Mouse (Mus musculus) neural tube, embryonic 12.5 days (tissue): ENCODE measurements at regions not wholly inside any gene's neighbourhood (a gene's known extent, or its start where the extent isn't known, plus 50 kb on each side); places are given as distances from the start of the nearest gene placed in this dataset.
A peak's percentile ranks its signal among the peaks of the same experiment; 100 is the strongest.

Experiments used
- ATAC-seq: fragments of 200-750 bp; cut with Nextera tagmentation; 2 replicates; pipeline ENCODE4 v1.8.0; 2017; ENCODE audit warnings: low read depth, mild to moderate bottlenecking, moderate TSS enrichment, moderate library complexity; ENCODE audit not compliant: low FRiP score
- H3K27ac ChIP-seq: fragments of 300-500 bp; sonication (generic); 2 replicates; pipeline ENCODE4 v1.5.1; 2016
- H3K27me3 ChIP-seq: fragments of 300-500 bp; sonication (generic); replicated peaks from 2 replicates; pipeline ENCODE4 v1.6.1; 2016; ENCODE audit warnings: mild to moderate bottlenecking
- H3K36me3 ChIP-seq: fragments of 300-500 bp; sonication (generic); 2 replicates; pipeline ENCODE4 v1.6.1; 2016; ENCODE audit warnings: mild to moderate bottlenecking
- H3K4me1 ChIP-seq: fragments of 300-500 bp; sonication (generic); 2 replicates; pipeline ENCODE4 v1.6.1; 2016
- H3K4me2 ChIP-seq: fragments of 300-500 bp; sonication (generic); replicated peaks from 2 replicates; pipeline ENCODE4 v1.6.1; 2016; ENCODE audit warnings: mild to moderate bottlenecking
- H3K4me3 ChIP-seq: fragments of 300-500 bp; sonication (generic); 2 replicates; pipeline ENCODE4 v1.5.1; 2016
- H3K9ac ChIP-seq: fragments of 300-500 bp; sonication (generic); 2 replicates; pipeline ENCODE4 v1.6.1; 2016; ENCODE audit warnings: mild to moderate bottlenecking
- H3K9me3 ChIP-seq: fragments of 300-500 bp; sonication (generic); 2 replicates; pipeline ENCODE4 v1.6.1; 2016; ENCODE audit warnings: mild to moderate bottlenecking
- WGBS: fragments of 180-500 bp; shearing (Covaris S2); methylation state at CpG from one replicate; pipeline ENCODE4 v1.1.7; 2016; 5-methylcytosine and 5-hydroxymethylcytosine counted together

GRCm38 (mm10) chr8:127982165-127982564, 376.2 kb upstream of the Nrp1 start:
- no peak overlapping the region for H3K27ac ChIP-seq
- ATAC-seq, result no peak
- H3K36me3 ChIP-seq, result no peaks in the 10 kb centered on the region
- WGBS, result 83% methylated on average over 5 of the region's 5 CpGs
- no peak overlapping the region for H3K9ac ChIP-seq
- no peak overlapping the region for H3K4me3 ChIP-seq
- no peaks in the 10 kb centered on the region for H3K4me1 ChIP-seq
- H3K9me3 ChIP-seq, result no peaks in the 10 kb centered on the region
- H3K27me3 ChIP-seq, result no peaks in the 10 kb centered on the region
- no peak overlapping the region for H3K4me2 ChIP-seq

DNA sequence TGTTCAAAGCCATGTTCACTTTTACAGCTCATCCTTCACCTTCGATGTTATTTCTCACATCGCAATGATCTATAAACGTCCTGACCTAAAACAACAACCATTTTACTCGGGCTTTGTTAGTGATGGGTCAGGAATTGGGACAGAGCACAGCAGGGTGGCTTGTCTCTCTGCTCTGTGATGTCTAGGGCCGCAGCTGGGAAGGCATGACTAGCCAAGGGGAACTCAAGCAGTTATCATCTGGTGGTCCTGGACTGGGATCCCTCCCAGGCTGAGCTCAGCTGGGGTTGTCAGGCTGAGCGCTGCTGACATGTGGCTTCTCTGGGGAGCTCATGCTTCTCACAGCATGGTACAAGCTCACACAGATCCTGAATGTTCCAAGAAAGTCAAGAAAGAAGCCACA, 372.8 kb upstream of the Nrp1 start:
- H3K27me3 ChIP-seq, result no peaks in the 10 kb centered on the region
- no peak for ATAC-seq
- no peak overlapping the region for H3K9ac ChIP-seq
- H3K9me3 ChIP-seq, result no peaks in the 10 kb centered on the region
- no peak overlapping the region for H3K4me2 ChIP-seq
- H3K27ac ChIP-seq, result no peak overlapping the region
- no peaks in the 10 kb centered on the region for H3K36me3 ChIP-seq
- WGBS, result 53% methylated on average over 6 of the region's 6 CpGs
- H3K4me3 ChIP-seq, result no peak overlapping the region
- H3K4me1 ChIP-seq, result no peaks in the 10 kb centered on the region

DNA sequence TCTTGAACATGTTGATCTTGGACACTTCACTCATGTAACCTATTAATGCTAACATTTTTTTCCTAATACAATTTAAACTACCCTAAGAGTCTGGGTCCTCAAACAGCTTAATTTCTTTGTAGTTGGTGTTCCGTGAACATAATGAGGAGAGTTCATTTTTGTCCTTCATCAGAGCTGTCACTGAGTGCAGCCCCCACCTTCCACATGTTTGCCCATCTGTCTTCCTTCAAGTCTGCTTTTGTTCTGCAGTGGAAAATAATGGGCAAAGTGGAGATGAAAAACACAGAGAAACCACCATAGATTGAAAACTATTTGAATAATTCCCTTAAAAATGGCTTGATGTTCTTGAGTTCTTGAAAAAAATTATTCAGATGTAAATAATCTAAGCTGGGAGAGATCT, 369.5 kb upstream of the Nrp1 start:
- Histone ChIP-seq H3K27ac (no peak overlapping the region), H3K9ac (no peak overlapping the region), H3K27me3 (no peaks in the 10 kb centered on the region), H3K4me2 (no peak overlapping the region), H3K4me1 (no peaks in the 10 kb centered on the region), H3K4me3 (no peak overlapping the region), H3K36me3 (no peaks in the 10 kb centered on the region), H3K9me3 (no peaks in the 10 kb centered on the region)
- ATAC-seq, result no peak
- WGBS, result 80% methylated on average over 1 of the region's 1 CpGs

- WGBS, result 53% methylated on average over 1 of the region's 1 CpGs
- H3K36me3 ChIP-seq, result no peaks in the 10 kb centered on the region
- no peak overlapping the region for H3K4me3 ChIP-seq
- H3K4me2 ChIP-seq, result no peak overlapping the region
- no peak for ATAC-seq
- no peak overlapping the region for H3K9ac ChIP-seq
- no peak overlapping the region for H3K27ac ChIP-seq
- H3K9me3 ChIP-seq, result no peaks in the 10 kb centered on the region
- H3K27me3 ChIP-seq, result no peaks in the 10 kb centered on the region
- H3K4me1 ChIP-seq, result no peaks in the 10 kb centered on the region
Observed at GRCm38 (mm10) chr8:127994898-127995297, 363.5 kb upstream of the Nrp1 start.

- H3K36me3 ChIP-seq, result no peaks in the 10 kb centered on the region
- H3K4me1 ChIP-seq, result no peaks in the 10 kb centered on the region
- no peak overlapping the region for H3K27ac ChIP-seq
- H3K9me3 ChIP-seq, result no peaks in the 10 kb centered on the region
- no peak overlapping the region for H3K4me3 ChIP-seq
- H3K27me3 ChIP-seq, result no peaks in the 10 kb centered on the region
- H3K9ac ChIP-seq, result no peak overlapping the region
- 72% methylated on average over 1 of the region's 1 CpGs for WGBS
- ATAC-seq, result no peak
- no peak overlapping the region for H3K4me2 ChIP-seq
Observed at GRCm38 (mm10) chr8:127995490-127995889, 362.9 kb upstream of the Nrp1 start.

- no peak overlapping the region for H3K4me2 ChIP-seq
- no peak overlapping the region for H3K27ac ChIP-seq
- H3K9ac ChIP-seq, result no peak overlapping the region
- H3K27me3 ChIP-seq, result no peaks in the 10 kb centered on the region
- peaks cover 6% of the 10 kb centered on the region; the same call in 1 of the 2 replicates for H3K4me1 ChIP-seq
- no peaks in the 10 kb centered on the region for H3K36me3 ChIP-seq
- no peaks in the 10 kb centered on the region for H3K9me3 ChIP-seq
- ATAC-seq, result no peak
- H3K4me3 ChIP-seq, result no peak overlapping the region
- 84% methylated on average over 2 of the region's 2 CpGs for WGBS
Observed at GRCm38 (mm10) chr8:128002386-128002785, 356.0 kb upstream of the Nrp1 start.

GRCm38 (mm10) chr8:128002806-128003205, 355.6 kb upstream of the Nrp1 start:
- ATAC-seq, result no peak

GRCm38 (mm10) chr8:128003385-128003784, 355.0 kb upstream of the Nrp1 start:
- 21% methylated on average over 1 of the region's 1 CpGs for WGBS
- H3K27me3 ChIP-seq, result no peaks in the 10 kb centered on the region
- no peak for ATAC-seq
- H3K4me2 ChIP-seq, result no peak overlapping the region
- H3K4me1 ChIP-seq, result peaks cover 6% of the 10 kb centered on the region; the same call in 1 of the 2 replicates
- H3K4me3 ChIP-seq, result no peak overlapping the region
- no peaks in the 10 kb centered on the region for H3K36me3 ChIP-seq
- no peaks in the 10 kb centered on the region for H3K9me3 ChIP-seq
- H3K9ac ChIP-seq, result no peak overlapping the region
- no peak overlapping the region for H3K27ac ChIP-seq

More at GRCm38 (mm10) chr8:128002806-128003205, 355.6 kb upstream of the Nrp1 start:
- H3K4me1 ChIP-seq, result peaks cover 6% of the 10 kb centered on the region; the same call in 1 of the 2 replicates
- H3K27ac ChIP-seq, result no peak overlapping the region
- H3K4me3 ChIP-seq, result no peak overlapping the region
- 93% methylated on average over 1 of the region's 1 CpGs for whole genome bisulfite sequencing
- no peaks in the 10 kb centered on the region for H3K9me3 ChIP-seq
- no peaks in the 10 kb centered on the region for H3K36me3 ChIP-seq
- H3K27me3 ChIP-seq, result no peaks in the 10 kb centered on the region
- no peak overlapping the region for H3K4me2 ChIP-seq
- H3K9ac ChIP-seq, result no peak overlapping the region

GRCm38 (mm10) chr8:128003881-128004286, 354.5 kb upstream of the Nrp1 start:
- no peak for ATAC-seq

GRCm38 (mm10) chr8:128009393-128010010, 348.9 kb upstream of the Nrp1 start:
- H3K4me2 ChIP-seq, result no peak overlapping the region
- no peak for ATAC-seq
- 81% methylated on average over 6 of the region's 6 CpGs for WGBS
- no peaks in the 10 kb centered on the region for H3K36me3 ChIP-seq
- no peaks in the 10 kb centered on the region for H3K27me3 ChIP-seq
- H3K4me1 ChIP-seq, result peaks cover 3% of the 10 kb centered on the region; the same call in 1 of the 2 replicates
- H3K27ac ChIP-seq, result no peak overlapping the region
- H3K9ac ChIP-seq, result no peak overlapping the region
- H3K4me3 ChIP-seq, result no peak overlapping the region
- H3K9me3 ChIP-seq, result no peaks in the 10 kb centered on the region

More at GRCm38 (mm10) chr8:128003881-128004286, 354.5 kb upstream of the Nrp1 start:
- no peak overlapping the region for H3K4me3 ChIP-seq
- no peaks in the 10 kb centered on the region for H3K36me3 ChIP-seq
- no peak overlapping the region for H3K9ac ChIP-seq
- 60% methylated on average over 3 of the region's 3 CpGs for WGBS
- no peak overlapping the region for H3K4me2 ChIP-seq
- H3K4me1 ChIP-seq, result peaks cover 6% of the 10 kb centered on the region; the same call in 1 of the 2 replicates
- no peaks in the 10 kb centered on the region for H3K9me3 ChIP-seq
- no peaks in the 10 kb centered on the region for H3K27me3 ChIP-seq
- no peak overlapping the region for H3K27ac ChIP-seq

DNA sequence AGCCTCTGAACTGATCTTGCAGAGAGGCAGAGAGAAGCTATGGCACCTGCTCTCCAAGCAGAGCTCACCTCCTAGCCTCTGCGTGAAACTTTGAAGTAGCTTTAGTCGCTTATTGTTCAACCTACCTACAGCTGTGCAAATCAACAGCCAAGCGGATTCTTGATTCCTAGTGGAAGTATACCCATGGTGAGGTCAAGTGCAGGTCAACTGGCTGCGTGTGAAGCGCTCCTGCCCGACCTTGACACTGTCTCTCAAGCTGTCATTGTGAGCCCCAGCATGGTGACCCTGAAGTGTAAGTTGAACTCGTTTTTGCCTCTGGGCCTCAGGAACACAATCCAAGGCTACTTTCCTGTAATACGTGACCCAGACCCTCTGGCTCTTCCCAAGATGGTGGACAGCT, 341.2 kb upstream of the Nrp1 start:
- Histone ChIP-seq H3K27ac (no peak overlapping the region), H3K4me1 (peaks cover 4% of the 10 kb centered on the region; the same call in 1 of the 2 replicates), H3K9me3 (no peaks in the 10 kb centered on the region), H3K4me2 (no peak overlapping the region), H3K27me3 (no peaks in the 10 kb centered on the region), H3K36me3 (no peaks in the 10 kb centered on the region), H3K4me3 (no peak overlapping the region), H3K9ac (no peak overlapping the region)
- WGBS, result 56% methylated on average over 8 of the region's 8 CpGs
- ATAC-seq, result no peak

- no peak overlapping the region for H3K9ac ChIP-seq
- peaks cover 11% of the 10 kb centered on the region for H3K4me1 ChIP-seq
- WGBS, result 49% methylated on average over 2 of the region's 2 CpGs
- H3K36me3 ChIP-seq, result no peaks in the 10 kb centered on the region
- H3K27me3 ChIP-seq, result no peaks in the 10 kb centered on the region
- H3K4me3 ChIP-seq, result no peak overlapping the region
- H3K9me3 ChIP-seq, result no peaks in the 10 kb centered on the region
- no peak overlapping the region for H3K27ac ChIP-seq
- ATAC-seq, result no peak
- no peak overlapping the region for H3K4me2 ChIP-seq
Observed at GRCm38 (mm10) chr8:128023661-128024060, 334.7 kb upstream of the Nrp1 start.

DNA sequence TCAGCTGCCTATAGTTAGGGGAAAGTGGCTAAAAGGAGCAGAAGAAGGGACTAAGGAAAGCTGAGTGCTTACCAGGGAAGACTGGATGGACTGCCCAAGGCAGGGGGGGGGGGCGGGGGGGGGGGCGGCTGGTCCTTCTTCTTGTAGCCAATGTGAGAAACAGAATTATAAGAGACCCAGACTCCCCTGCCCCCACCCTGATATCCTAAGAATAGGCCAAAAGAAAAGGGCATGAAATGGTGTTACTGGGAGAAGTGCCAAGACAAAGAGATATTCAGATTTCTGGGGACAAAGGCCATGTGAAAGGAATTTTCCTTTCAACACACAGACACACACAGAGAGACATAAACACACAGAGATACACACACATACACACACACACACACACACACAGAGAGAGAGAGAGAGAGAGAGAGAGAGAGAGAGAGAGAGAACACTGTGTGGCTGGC, 333.6 kb upstream of the Nrp1 start:
- no peaks in the 10 kb centered on the region for H3K9me3 ChIP-seq
- no peaks in the 10 kb centered on the region for H3K27me3 ChIP-seq
- no peak overlapping the region for H3K4me3 ChIP-seq
- H3K27ac ChIP-seq, result no peak overlapping the region
- H3K4me2 ChIP-seq, result no peak overlapping the region
- peak; percentile 48 for ATAC-seq
- H3K36me3 ChIP-seq, result no peaks in the 10 kb centered on the region
- WGBS, result no CpG with 5 or more reads among the region's 2 CpGs
- peaks cover 11% of the 10 kb centered on the region for H3K4me1 ChIP-seq
- H3K9ac ChIP-seq, result no peak overlapping the region
